Mouse (Mus musculus) lung, postnatal 10 days (tissue): ENCODE data around the gene Gm20807.
"Not testable (repeated sequence)": the region's sequence is repeated elsewhere in the genome, so short reads cannot be mapped to it uniquely, and the experiment has no call there.

ENCODE experiments used
- DNase-seq: peaks from one replicate; pipeline ENCODE4 v3.0.0; 2021

Gene Gm20807

DNA sequence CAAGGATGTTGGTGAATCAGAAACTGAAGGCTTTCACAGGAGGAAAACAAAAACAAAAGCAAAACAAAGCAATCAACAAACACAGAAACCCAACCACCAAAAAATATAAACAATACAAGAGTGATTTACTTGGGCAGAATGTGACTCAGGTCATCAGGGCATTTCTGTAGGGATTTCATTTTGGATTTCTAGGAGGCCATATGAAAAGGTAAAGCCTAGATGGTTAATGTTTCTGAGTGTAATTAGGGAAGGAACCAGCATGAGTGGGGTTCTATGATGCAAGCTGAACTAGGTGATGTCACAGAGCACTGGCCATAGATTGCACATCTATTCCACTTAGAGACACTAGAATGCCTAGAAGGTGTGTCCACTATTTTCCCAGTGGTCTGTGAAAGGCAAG lies at the start of gene Gm20807:
Gene Gm20807, plus strand, starts transcription at position 301 of the 400 bp plus-strand sequence.
- DNase-seq = not testable (repeated sequence)
